Mouse (Mus musculus) cerebellum, adult 9-11 months (tissue): Measurements from ENCODE around the gene Msmb.
"Not testable (repeated sequence)": the region's sequence is repeated elsewhere in the genome, so short reads cannot be mapped to it uniquely, and the experiment has no call there.

ENCODE experiments used
- DNase-seq: peaks from one replicate; pipeline ENCODE4 v3.0.0; 2022

Gene Msmb

GRCm38 (mm10) chr14:32141723-32142122, at the start of gene Msmb:
TSS of gene Msmb (plus strand) at chr14:32142023.
- no peak for DNase-seq

GRCm38 (mm10) chr14:32093018-32093417, 48.8 kb upstream of the Msmb start:
- no peak for DNase-seq

- DNase-seq: no peak
Observed at GRCm38 (mm10) chr14:32093500-32094117, 48.2 kb upstream of the Msmb start.

- DNase-seq: no peak
Observed at GRCm38 (mm10) chr14:32095646-32096045, 46.2 kb upstream of the Msmb start.

DNA sequence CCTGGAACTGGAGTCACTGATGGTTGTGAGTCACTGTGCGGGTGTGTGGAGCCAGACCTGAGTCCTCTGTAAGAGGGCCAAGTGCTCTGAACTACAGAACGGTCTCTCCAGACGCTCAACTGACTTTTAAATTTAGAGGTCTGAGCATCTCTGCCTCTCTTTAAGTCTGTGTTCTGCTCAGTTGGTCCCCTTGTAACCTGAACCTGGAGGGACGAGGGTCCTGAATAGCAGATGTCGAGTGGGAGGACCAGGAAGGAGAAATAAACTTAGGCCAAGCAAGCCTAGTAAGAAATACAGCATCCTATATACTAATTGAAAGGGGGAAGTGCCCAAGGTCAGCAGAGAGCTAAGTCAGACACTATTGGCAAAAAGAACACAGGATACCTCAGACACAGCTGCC, 45.1 kb upstream of the Msmb start:
- no peak for DNase-seq

DNA sequence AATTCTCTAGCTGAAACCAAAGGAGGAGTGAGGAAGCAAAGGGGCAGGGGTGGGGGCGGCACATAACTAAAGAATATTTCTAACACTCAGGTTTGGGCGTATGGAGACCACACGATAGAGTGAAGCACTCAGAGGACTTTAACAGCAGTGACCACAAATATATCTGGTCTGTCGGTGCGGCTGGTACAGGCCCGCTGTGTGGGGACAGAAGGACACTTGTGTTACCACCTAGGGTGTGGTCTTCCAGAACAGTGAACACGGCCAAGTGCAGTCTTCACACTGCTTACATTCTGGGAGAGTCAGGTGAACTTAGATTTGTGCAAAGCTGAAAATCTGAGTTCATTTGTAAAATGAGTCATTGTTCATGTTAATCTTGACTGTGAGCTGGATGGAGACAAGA, 44.1 kb upstream of the Msmb start:
- no peak for DNase-seq

- no peak for DNase-seq
Observed at GRCm38 (mm10) chr14:32098951-32099350, 42.9 kb upstream of the Msmb start.

GRCm38 (mm10) chr14:32103556-32103955, 38.3 kb upstream of the Msmb start:
- DNase-seq: no peak

DNA sequence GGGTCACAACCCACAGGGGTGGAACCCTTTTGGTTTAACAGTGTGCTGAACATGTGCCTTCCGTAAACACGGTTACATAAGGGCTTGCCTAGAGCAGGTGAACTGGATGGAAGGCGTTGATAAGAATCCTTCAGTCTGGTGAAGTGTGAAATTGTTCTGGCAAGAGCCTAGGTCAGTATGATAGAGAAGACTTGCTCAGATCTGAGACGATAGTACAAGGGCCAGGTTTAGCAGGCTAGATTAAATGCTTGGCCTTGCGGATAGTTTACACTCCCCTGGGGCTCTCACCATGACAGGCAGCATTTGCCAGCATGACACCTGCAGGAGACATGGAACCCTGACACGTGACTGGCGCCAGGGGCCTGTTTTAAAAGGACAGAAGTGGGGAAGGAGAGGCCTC, 36.2 kb upstream of the Msmb start:
- peak; percentile 13 for DNase-seq

GRCm38 (mm10) chr14:32106911-32107310, 34.9 kb upstream of the Msmb start:
- DNase-seq: no peak

DNA sequence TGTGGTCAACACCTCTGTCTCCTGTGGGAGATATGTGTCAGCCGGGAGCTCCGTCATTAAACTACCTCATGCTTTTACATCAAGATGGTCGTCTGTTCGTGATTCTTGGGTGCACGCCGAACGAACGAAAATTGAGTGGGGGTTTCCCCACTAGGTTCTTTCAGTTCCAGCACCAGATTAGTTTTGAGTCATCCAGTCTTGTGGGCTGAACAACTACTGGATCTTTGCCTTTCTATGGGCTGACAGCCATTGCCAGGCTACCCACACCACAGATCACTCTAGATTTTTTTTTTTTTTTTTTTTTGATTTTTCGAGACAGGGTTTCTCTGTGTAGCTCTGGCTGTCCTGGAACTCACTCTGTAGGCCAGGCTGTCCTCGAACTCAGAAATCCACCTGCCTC, 29.7 kb upstream of the Msmb start:
- not testable (repeated sequence) for DNase-seq

- DNase-seq: no peak
Observed at GRCm38 (mm10) chr14:32120940-32121919, 20.6 kb upstream of the Msmb start.

- DNase-seq: no peak
Observed at GRCm38 (mm10) chr14:32121920-32122315, 19.9 kb upstream of the Msmb start.

GRCm38 (mm10) chr14:32124261-32124660, 17.6 kb upstream of the Msmb start:
- DNase-seq: no peak

GRCm38 (mm10) chr14:32125256-32125655, 16.6 kb upstream of the Msmb start:
- not testable (repeated sequence) for DNase-seq

- no peak for DNase-seq
Observed at GRCm38 (mm10) chr14:32128409-32128808, 13.4 kb upstream of the Msmb start.

- DNase-seq: no peak
Observed at GRCm38 (mm10) chr14:32131836-32132235, 10.0 kb upstream of the Msmb start.

DNA sequence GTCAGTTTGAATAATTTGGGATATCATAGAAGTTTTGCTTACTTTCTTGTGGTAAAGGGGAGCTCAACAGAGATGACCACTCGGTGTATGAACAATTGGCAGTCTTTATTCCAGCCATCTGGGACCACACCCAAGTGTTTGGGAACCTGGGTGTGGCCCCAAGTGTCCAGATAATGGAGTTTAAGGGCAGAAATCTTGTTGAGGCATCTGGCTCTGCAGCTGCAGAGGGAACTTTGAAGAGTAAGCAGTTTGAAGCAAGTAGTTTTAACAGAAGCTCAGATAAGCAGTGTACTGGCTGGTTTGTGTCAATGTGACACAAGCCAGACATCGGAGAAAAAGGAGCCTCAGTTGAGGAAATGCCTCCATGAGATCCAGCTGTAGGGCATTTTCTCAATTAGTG, 7.5 kb upstream of the Msmb start:
- no peak for DNase-seq

- DNase-seq: not testable (repeated sequence)
Observed at GRCm38 (mm10) chr14:32136467-32136866, 5.4 kb upstream of the Msmb start.

DNA sequence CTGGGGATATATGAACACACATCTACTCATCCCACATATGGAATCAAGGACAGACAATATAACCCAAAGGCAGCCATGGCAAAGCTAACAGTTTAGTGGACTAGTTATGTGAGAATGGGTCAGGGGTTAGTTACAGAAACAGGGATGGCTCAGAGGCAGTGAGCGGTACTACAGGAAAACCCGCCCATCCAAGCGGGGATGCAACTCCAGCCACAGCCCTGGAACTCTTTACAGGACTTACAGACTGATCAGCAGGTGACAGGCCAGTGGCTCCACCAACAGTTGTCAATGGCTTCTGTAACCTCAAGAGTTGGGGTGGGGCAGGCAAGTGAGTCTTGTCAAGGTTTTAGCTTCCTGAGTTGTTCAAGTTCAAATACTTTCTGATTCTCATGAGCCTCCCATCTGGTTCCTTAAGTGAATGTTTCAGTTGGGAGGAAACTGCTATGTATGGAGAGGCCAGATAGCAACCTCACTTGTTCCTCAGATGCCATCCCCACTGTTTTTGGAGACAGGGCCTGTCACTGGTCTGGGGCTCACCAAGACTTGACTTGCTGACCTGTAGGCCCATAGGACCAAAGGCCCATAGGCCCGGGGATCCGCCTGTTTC, 1.4 kb upstream of the Msmb start:
- no peak for DNase-seq

- DNase-seq: no peak
Observed at GRCm38 (mm10) chr14:32144734-32145133, 2.9 kb downstream of the Msmb start.

DNA sequence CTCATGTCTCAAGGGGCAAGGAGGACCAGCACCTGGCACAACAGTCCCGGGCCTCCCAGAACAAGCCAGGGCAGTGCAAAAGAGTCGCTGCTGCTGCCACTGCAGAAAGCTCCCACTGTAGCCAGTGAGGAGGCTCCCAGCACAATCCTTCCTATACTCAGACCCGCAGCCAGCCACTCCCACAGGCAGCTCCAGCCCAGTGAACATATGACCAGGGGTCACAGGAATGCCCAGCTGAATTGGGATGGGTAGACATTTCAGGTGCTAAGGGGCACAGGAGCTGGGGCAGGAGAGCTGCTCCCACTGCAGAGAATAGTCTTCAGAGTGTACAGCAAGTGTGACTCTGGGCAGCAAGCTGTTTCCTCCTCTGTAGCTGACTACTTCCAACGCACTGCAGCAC, 3.6 kb downstream of the Msmb start:
- DNase-seq: no peak

GRCm38 (mm10) chr14:32145809-32146511, 4.1 kb downstream of the Msmb start:
- no peak for DNase-seq
